Mouse (Mus musculus): ENCODE data around the gene Olfr452.

Gene Olfr452

GRCm38 (mm10) chr6:42784793-42785192 lies at the start of gene Olfr452:
Gene Olfr452 (plus strand): TSS chr6:42785093.
- no peak for DNase-seq

- DNase-seq = no peak
These were observed 45.8 kb upstream of the Olfr452 start, which contains the start of gene Olfr453 for GRCm38 (mm10) chr6:42739071-42739470. Gene Olfr453 (plus strand): TSS chr6:42739371.

GRCm38 (mm10) chr6:42742303-42742702 lies 42.6 kb upstream of the Olfr452 start:
- DNase-seq = no peak

DNA sequence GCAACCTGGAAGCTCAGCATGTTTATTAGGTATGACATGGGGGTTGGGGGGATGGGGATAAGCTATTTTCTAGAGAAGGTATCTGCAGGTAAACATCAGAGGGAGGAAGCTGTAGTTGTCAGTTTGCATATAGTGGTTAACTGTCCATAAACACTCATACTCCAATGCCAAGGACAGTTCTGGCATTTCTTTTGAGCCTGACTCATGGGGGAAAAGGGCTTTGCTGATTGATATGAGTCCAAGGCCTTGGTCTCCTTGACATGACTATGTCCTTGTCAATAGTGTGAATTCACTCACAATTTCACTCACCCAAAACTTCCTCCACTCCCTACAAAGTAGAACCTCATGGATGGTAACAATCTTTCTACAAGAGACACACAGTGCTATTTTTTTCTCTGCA lies 37.0 kb upstream of the Olfr452 start:
- DNase-seq = no peak

GRCm38 (mm10) chr6:42756104-42756503 lies 28.8 kb upstream of the Olfr452 start, which contains the start of gene Olfr38:
Gene Olfr38 (plus strand): TSS chr6:42756404.
- no peak for DNase-seq

- DNase-seq = no peak
These were observed 7.8 kb upstream of the Olfr452 start for GRCm38 (mm10) chr6:42777066-42777465.

DNA sequence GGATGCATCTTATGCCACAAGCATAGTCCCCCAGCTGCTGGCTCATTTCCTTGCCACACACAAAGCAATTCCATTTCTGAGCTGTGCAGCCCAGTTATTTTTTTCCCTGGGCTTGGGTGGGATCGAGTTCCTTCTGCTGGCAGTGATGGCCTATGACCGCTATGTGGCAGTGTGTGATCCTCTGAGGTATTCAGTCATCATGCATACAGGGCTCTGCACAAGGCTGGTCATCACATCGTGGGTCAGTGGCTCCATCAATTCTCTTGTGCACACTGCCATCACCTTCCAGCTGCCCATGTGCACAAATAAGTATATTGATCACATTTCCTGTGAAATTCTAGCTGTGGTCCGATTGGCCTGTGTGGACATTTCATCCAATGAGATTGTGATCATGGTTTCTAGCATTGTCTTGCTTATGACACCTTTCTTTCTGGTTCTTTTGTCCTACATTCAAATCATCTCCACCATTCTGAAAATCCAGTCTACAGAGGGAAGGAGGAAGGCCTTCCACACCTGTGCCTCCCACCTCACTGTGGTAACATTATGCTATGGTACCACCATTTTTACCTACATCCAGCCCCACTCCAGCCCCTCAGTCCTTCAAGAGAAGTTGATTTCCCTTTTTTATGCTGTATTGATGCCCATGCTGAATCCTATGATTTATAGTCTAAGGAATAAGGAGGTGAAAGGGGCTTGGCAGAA lies 5.5 kb downstream of the Olfr452 start:
- DNase-seq = no peak

GRCm38 (mm10) chr6:42790949-42791556 lies 6.2 kb downstream of the Olfr452 start:
- no peak for DNase-seq

DNA sequence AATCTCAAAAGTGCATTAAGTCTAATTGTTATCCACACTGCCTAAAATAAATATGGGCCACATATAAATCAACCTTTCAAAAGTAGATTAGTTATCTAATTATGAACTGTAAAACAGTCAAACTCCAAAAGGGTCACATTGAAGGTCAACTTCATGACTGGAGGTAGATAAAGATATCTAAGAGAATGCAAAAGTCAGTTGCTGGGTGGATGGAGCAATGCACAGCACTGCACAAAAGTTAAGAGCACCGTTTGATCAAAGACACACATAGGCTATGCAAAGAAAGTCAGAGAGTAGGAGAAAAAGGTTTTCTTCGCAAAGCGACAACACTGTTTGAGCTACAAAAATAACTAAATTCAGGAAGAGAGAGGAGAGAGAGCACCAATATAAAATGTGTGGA lies 10.1 kb downstream of the Olfr452 start:
- DNase-seq = no peak

DNA sequence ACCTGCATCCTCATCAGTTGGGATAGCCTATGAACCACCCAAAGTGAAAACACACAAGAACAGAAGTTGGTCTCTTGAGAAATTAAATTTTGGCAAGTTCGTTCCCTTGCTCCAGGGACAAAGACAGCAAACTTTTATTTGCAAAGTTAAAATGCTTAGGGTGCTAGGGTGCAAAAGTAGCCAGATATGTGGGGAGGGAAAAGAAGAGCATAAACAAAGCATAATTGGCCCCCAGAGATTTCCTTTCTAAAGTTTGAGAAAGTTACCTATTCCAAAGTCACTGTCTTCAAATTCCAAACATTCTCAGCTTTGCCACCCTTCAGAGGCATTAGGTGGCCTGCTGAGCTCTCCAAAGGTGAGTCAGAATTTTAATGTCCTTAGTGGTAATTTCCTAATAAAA lies 26.7 kb downstream of the Olfr452 start, which contains the start of gene Olfr450:
Gene Olfr450 (plus strand): TSS at position 301 of the 400 bp plus-strand sequence.
- no peak for DNase-seq

GRCm38 (mm10) chr6:42834084-42834483 lies 49.2 kb downstream of the Olfr452 start, which contains the start of gene Olfr449:
Gene Olfr449 (plus strand): TSS chr6:42834384.
- no peak for DNase-seq

Measured in kidney, adult 11 months (tissue).